Mouse (Mus musculus): ENCODE measurements around the gene Insm2. TPM values are rescaled to one million over a fixed set of nuclear protein-coding genes. Genes with fewer than 3 reads are reported as not detected.

The Insm2 gene
- total RNA-seq (2023): not detected

GRCm38 (mm10) chr12:55598887-55599561 lies at the start of gene Insm2:
TSS of gene Insm2 (plus strand) at chr12:55599427.

GRCm38 (mm10) chr12:55565206-55565605 lies 34.0 kb upstream of the Insm2 start, which contains the start of gene Aldoart2:
TSS of gene Aldoart2 (plus strand) at chr12:55565239.

Other genes starting within 250 kb of the Insm2 start
- 100 to 1,000 TPM; 109 TPM for gene Psma6, start 215.2 kb upstream of the Insm2 start, total RNA-seq (2023)
- 100 to 1,000 TPM; 233 to 325 TPM for gene Nfkbia, start 106.8 kb upstream of the Insm2 start, total RNA-seq (2023)
- gene Aldoart2, start 34.2 kb upstream of the Insm2 start, total RNA-seq (2023): not detected
- gene Ralgapa1, start 221.7 kb downstream of the Insm2 start, total RNA-seq (2023): 10 to 100 TPM; 66.0 to 69.4 TPM
- gene Brms1l, start 236.9 kb downstream of the Insm2 start, total RNA-seq (2023): 10 to 100 TPM; 31.6 to 34.2 TPM

All from T-cell, adult 66 days (primary cell).